Mouse (Mus musculus): ENCODE measurements around the gene Cyyr1. TPM values are rescaled to one million over a fixed set of nuclear protein-coding genes. Genes with fewer than 3 reads are reported as not detected.
A peak's percentile ranks its signal among the peaks of the same experiment; 100 is the strongest.

Cyyr1 gene
- total and polyA plus RNA-seq, 3 experiments, result 24.7 to 37.1 (median 26.8) TPM

- DNase-seq, result no peak
Observed at GRCm38 (mm10) chr16:85470057-85470456, 83.1 kb downstream of the Cyyr1 start.

DNA sequence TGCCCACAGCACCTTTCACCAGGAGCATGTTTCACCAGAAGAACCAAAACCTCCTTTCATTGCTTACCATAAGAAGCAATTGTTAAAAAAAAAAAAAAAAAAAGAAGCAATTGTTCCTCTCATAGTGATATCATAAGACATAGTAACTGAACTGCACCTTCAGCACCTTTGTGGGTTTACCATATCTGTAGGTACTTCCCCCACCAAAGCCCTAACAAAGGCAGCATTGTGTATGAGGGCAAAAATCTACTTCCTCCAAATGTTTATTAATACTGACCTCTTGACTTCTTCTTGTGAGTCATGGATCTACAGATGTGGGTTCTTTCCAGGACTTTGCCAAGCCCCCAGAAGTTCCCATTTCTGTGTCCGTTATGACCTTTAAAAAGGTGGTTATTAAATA, 98.2 kb downstream of the Cyyr1 start:
- DNase-seq, result no peak

GRCm38 (mm10) chr16:85446306-85446705, 106.9 kb downstream of the Cyyr1 start:
- DNase-seq, result no peak

DNA sequence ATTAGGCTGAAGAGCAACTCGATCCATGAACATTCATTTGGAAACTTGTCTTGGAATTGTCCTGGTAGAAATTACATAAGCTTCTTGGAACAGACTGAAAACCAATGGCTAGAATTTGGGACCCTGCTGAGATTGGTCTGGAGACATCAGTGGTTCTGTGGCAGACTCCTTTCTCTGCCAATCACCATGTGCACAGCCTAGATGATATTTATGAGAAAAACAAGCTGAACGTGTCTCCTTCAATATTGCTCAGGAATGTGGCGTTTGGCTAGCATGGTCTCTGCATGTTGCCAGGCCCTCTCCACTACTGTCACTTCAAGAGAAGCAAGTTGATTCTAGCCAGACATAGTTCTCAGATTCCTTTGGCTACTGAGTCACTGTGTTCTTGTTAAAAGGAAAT, 107.4 kb downstream of the Cyyr1 start:
- DNase-seq, result no peak

GRCm38 (mm10) chr16:85435427-85435826, 117.8 kb downstream of the Cyyr1 start:
- DNase-seq, result peak; percentile 68

DNA sequence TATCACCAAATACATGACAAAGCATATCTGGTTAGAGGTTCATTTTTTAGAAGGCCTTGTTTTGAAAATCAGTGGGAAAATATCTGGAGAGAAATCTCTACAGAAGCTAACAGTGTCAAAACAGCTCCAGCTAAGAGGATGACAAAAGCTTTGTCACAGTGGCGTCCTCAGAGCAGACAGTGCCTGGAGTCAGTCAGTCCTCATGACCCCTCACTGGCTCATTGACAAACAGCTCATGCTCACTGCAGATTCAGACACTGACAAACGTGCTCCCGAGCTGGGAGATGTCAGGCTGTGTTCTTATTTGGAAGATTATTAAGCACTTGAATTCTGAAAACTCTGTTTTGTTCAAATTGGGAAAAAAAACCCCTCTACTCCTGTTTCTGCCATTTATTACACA, 124.0 kb downstream of the Cyyr1 start:
- peak; percentile 52 for DNase-seq

- no peak for DNase-seq
Observed at GRCm38 (mm10) chr16:85422889-85423288, 130.3 kb downstream of the Cyyr1 start.

DNA sequence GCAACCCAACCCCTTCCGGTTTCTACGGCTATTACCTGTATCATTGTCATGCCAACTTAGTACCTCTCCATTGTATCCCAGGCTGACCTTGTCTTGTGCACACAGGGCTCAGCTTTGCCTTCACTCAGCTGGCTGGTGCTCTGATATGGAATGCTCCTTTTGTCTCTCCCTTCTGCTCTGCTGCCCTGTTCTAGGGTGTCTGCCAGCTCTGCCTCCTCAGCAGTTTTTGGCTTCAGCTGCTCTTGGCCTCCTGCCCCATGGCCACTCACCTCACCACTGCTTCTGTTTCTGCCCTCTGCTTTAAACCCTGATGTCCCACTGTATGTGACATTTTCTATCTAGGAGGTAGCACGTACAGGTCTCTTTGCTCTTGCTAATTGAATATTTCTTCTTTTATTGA, 137.8 kb downstream of the Cyyr1 start:
- DNase-seq, result peak; percentile 82

DNA sequence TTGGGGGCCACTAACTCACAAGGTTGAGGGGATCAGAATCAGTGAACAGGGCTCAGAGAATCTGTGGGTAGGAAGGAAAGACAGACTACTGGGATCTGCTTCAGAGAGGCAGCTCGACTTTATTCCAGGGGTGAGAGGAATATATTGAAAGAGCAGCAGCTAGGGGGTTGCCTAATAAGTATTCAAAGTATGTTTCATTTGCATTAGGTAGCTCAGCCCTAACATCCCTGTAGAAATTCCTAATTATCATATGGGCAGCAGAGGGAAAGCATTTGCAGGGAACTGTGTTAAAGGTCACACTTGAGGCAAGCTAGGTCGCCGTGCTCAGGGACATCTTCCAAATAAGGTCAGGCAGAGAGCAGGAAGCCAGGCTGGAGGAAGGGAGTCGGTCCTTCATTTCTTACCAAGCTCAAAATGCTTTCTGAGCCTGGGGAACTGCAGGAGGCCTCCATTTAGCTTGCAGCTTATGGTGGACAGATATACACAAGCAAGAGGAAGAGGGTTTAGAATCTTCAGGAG, 159.7 kb downstream of the Cyyr1 start:
- DNase-seq, result peak; percentile 44

DNA sequence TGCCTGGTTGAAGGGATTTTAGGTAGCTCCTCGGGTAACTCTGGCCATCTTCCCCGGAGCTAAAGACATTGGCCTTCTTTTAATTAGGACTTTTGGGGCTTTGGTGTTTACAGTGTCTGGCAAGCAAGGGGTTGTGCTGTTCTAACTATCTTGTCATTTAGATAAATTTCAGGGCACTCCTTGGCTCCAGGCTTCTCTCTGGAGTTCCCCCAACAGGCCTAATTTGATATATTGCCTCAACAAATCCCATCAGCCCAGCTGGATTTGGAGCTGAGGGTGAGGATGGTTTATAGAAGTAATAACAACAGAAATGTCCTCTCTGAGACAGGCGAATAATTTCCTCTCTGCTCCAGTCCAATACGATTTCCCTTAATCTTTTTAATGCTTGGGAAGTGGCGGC, 166.4 kb downstream of the Cyyr1 start:
- no peak for DNase-seq

Other genes with a start within 250 kb of the Cyyr1 start
- gene Adamts1, start 249.7 kb upstream of the Cyyr1 start, total RNA-seq (2021), result 10 to 100 TPM; 18.0 to 30.2 TPM
- 14.8 and 18.0 TPM in 2 replicates for gene Adamts1, start 249.7 kb upstream of the Cyyr1 start, polyA plus RNA-seq (2012; rRNA removed)

Data from adrenal gland, adult 2 months (tissue).